ENCODE assay signal across 8 mouse cellular contexts in genomic region chr7:112158942-112159341, GRCm38 (mm10). TPM values are rescaled to one million over a fixed set of nuclear protein-coding genes. Genes with fewer than 3 reads are reported as not detected.
DNase-seq lines count a peak whose midpoint lies in the region; ATAC-seq and TF ChIP-seq lines count a peak whose summit lies in the region.

Dkk3 (minus strand) TSS chr7:112159057.

- peak within 1 kb of the TSS; percentile 66 for H3K4me2 ChIP-seq in kidney, postnatal 0 days (ENCODE audit: low read length)
- peak within 1 kb of the TSS; percentile 43 for H3K4me2 ChIP-seq in liver, embryonic 14.5 days (ENCODE audit: low read depth)

- H3K9ac ChIP-seq in kidney, postnatal 0 days (ENCODE audit: low read depth, low read length): peak within 1 kb of the TSS; percentile 58
- no peak within 1 kb of the TSS for H3K9ac ChIP-seq in liver, embryonic 14.5 days (replicated peaks)

- WGBS in kidney, postnatal 0 days: 5% methylated on average over 21 of the region's 21 CpGs
- WGBS in liver, embryonic 14.5 days (ENCODE audit: insufficient replicate concordance): 6% methylated on average over 21 of the region's 21 CpGs

- peaks cover 13% of the 10 kb centered on the region for H3K4me1 ChIP-seq in kidney, postnatal 0 days (replicated peaks; ENCODE audit: insufficient read depth, low read length)
- H3K4me1 ChIP-seq in liver, embryonic 14.5 days (replicated peaks; ENCODE audit: control insufficient read depth in 2 of 2, insufficient read depth in 2 of 2, low read length in 1 of 2): peaks cover 0 to 2% of the 10 kb centered on the region in 2 experiments; a peak in 1 of 4 replicates

- H3K36me3 ChIP-seq in kidney, postnatal 0 days (ENCODE audit: insufficient read depth, low read length): no peaks in the 10 kb centered on the region
- no peaks in the 10 kb centered on the region for H3K36me3 ChIP-seq in liver, embryonic 14.5 days (replicated peaks; ENCODE audit: control insufficient read depth, insufficient read depth, low read depth)

- H3K27me3 ChIP-seq in kidney, postnatal 0 days (ENCODE audit: insufficient read depth, low read length): no peaks in the 10 kb centered on the region
- peaks cover 14% of the 10 kb centered on the region for H3K27me3 ChIP-seq in liver, embryonic 14.5 days (ENCODE audit: control insufficient read depth, insufficient read depth, low read length)

- peak; percentile 38; the same call in 1 of the 2 replicates for ATAC-seq in kidney, postnatal 0 days (replicated peaks; ENCODE audit: low FRiP score, low read depth)
- peak; percentile 6; the same call in 1 of the 2 replicates for ATAC-seq in liver, embryonic 14.5 days (ENCODE audit: insufficient read depth)

- H3K4me3 ChIP-seq in kidney, postnatal 0 days (replicated peaks; ENCODE audit: low read depth, low read length): peak within 1 kb of the TSS; percentile 48
- peak within 1 kb of the TSS; percentile 8 to 40 for H3K4me3 ChIP-seq in liver, embryonic 14.5 days (ENCODE audit: insufficient read depth in 1 of 2, low read depth in 2 of 2, low read length in 2 of 2)

- peak; percentile 25 for DNase-seq in kidney, adult 18-20 months
- DNase-seq in kidney, adult 11 months: no peak
- no peak for DNase-seq in adrenal gland, postnatal 4 days (ENCODE audit: low spot score in 2 of 2)
- DNase-seq in heart, adult 8-10 months (ENCODE audit: low spot score): no peak
- DNase-seq in kidney, postnatal 0 days (ENCODE audit: low spot score): peak; percentile 74
- no peak for DNase-seq in liver, embryonic 14.5 days (ENCODE audit: low read depth in 3 of 3, low spot score in 3 of 3)
- peak; percentile 73 to 74 for DNase-seq in right cerebral cortex, postnatal 10 days (ENCODE audit: low spot score in 2 of 2)
- DNase-seq in spleen, postnatal 10 days (ENCODE audit: low spot score in 2 of 2): no peak

- no peaks in the 10 kb centered on the region for H3K9me3 ChIP-seq in kidney, postnatal 0 days (replicated peaks; ENCODE audit: low read length)
- no peaks in the 10 kb centered on the region for H3K9me3 ChIP-seq in liver, embryonic 14.5 days (ENCODE audit: control insufficient read depth, low read length)

- no peak for TF ChIP-seq EP300 in liver, embryonic 14.5 days (IDR thresholded peaks at IDR 0.05; ENCODE audit: low read depth)

- H3K27ac ChIP-seq in kidney, postnatal 0 days: peak within 1 kb of the TSS; percentile 60; the same call in 1 of the 2 replicates
- H3K27ac ChIP-seq in liver, embryonic 14.5 days: no peak within 1 kb of the TSS

- TF ChIP-seq CTCF in kidney, postnatal 0 days (IDR thresholded peaks at IDR 0.05; ENCODE audit: low read depth): no peak
- TF ChIP-seq CTCF in liver, embryonic 14.5 days (IDR thresholded peaks at IDR 0.05; ENCODE audit: low read depth): no peak

RNA-seq across cellular contexts. Expression of gene Dkk3, which starts in this region (rescaled TPM):
- total RNA-seq in adrenal gland, postnatal 4 days (2021): 10 to 100 TPM; 17.3 to 17.7 TPM
- total RNA-seq in heart, adult 8-10 months (2022): 10 to 100 TPM; 34.3 to 54.4 (median 46.8) TPM
- 23.8 and 26.5 TPM in 2 replicates for polyA plus RNA-seq in kidney, postnatal 0 days (2015; fragmentation: Nextera tagmentation; extraction: Ambion mirVana)
- polyA plus RNA-seq in liver, embryonic 14.5 days (2012; rRNA removed): 1.1 and 1.5 TPM in 2 replicates
- 2.3 and 2.4 TPM in 2 replicates for polyA plus RNA-seq in liver, embryonic 14.5 days (2014; fragmentation: Nextera tagmentation; extraction: Ambion mirVana)

Comparison
In these comparisons a context has a peak if more than half of its experiments do, and no peak if none do; other contexts are left out.
1. DNase-seq: peak in kidney, adult 18-20 months (single experiment), kidney, postnatal 0 days (single experiment) and right cerebral cortex, postnatal 10 days (2 of 2); none in kidney, adult 11 months (single experiment), adrenal gland, postnatal 4 days (0 of 2), heart, adult 8-10 months (single experiment), liver, embryonic 14.5 days (0 of 3) and spleen, postnatal 10 days (0 of 2).